Mouse (Mus musculus): ENCODE data around the gene Amfr. TPM values are rescaled to one million over a fixed set of nuclear protein-coding genes. Genes with fewer than 3 reads are reported as not detected.

Gene Amfr
- total RNA-seq, 2 experiments from 2014 or later, result 106 to 122 TPM

DNA sequence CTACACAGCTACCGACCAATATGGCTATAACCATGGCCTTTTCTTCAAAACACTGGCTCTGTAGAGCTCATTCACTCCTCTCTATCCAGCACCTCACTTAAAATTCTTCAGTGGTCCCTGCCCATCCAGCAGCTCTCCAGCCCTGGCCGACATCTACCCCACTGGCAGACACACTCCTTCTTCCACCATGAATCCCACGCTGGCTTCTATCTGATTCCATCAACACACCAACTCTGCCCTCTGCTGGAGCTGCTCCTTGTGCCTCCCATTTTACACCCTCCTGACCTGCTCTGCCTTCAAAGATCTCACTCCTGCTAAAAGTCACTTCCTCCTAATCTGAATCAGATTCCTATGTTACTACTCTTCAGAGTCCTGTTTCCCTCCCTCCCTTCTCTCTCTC lies 28.8 kb downstream of the Amfr start:
- no peak for DNase-seq (ENCODE audit: low spot score)

DNA sequence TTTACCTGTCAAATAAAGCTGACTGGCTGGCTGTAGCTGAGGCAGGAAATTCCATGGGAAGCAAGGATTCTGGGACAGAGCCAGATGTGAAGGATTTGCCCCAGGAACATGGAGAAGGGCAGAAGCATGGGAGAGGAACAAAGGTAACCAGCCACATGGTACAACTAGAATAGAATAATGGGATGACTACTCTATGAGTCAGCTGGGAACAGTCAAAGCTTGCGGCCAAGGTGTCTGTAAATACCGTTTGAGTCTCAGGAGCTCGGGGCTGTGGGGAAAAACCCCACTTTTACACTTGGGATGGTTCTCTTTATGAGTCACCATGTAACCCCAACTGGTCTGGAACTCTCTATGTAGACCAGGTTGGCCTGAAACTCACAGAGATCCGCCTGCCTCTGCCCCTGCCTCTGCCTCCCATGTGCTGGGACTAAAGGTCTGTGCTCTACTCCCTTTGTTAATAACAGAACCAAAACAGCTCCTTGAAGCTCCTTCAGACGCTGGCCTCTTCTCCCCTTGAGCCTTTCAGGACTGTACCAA lies 30.9 kb downstream of the Amfr start:
- DNase-seq (ENCODE audit: low spot score), result no peak

DNA sequence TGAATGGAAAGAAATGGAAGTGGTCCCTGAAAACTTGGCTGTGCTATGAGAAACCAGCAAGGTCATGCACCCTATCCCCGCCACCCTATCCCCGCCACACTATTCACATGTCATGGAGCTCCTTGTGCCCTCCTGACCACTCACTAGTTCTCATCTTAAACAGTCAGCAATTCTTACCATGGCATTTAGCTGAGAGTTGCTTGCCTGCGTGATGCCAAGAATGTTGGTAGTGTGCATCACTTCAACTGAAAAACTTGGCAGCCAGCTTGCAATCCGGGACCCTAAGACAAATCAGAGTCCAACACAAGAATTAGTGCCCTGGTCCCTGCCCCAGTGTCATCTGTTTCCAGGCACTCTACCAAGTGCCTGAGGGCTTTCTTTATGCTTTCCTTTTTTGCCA lies 32.5 kb downstream of the Amfr start:
- no peak for DNase-seq (ENCODE audit: low spot score)

DNA sequence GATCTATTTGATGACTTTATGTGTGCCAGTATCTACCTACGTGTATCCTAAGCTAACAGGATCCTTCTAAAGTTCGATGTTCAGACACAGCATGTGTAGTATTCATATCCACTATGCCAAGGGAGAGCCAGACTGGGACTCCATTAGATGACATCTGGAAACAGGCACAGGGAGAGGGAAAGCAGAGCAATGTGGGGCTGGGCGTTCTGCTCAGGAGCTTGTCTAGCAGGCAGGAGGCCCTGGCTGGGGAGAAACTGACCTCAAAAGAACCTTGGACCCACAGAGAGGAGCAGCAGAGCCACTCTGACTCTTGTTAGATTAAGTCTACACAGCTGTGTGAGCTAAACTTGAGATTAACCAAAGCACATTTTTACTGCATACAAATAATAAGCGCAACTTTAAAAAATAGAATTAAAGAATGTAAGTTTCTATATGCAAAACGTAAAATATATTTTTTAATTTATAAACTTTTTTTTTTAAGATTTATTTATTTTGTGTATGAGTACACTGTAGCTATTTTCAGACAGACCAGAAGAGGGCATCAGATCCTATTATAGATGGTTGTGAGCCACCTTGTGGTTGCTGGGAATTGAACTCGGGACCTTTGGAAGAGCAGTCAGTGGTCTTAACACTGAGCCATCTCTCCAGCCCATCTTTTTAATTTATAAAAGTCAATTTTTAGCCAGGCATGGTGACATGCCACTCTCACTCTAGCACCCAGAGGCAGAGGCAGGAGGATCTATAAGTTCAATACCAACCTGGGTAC lies 36.0 kb downstream of the Amfr start:
- no peak for DNase-seq (ENCODE audit: low spot score)

DNA sequence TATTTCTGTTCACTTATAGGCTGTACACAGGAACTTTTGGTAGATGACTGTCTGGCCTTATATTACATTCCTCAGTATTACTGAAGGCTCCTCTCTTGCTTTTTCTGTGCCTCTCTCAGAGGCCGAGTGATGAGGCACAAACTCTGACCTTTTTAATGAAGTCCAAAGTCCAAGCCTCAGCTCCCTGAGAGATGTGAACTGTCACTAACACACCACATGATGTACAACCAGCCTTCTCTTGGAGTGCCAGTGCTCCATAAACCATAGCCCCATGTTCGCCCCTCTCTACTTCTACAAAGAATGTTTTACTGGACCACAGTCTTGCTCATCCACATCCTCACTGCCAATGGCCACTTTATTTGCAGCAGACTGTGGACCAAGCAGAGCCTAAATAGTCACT lies 37.3 kb downstream of the Amfr start:
- no peak for DNase-seq (ENCODE audit: low spot score)

DNA sequence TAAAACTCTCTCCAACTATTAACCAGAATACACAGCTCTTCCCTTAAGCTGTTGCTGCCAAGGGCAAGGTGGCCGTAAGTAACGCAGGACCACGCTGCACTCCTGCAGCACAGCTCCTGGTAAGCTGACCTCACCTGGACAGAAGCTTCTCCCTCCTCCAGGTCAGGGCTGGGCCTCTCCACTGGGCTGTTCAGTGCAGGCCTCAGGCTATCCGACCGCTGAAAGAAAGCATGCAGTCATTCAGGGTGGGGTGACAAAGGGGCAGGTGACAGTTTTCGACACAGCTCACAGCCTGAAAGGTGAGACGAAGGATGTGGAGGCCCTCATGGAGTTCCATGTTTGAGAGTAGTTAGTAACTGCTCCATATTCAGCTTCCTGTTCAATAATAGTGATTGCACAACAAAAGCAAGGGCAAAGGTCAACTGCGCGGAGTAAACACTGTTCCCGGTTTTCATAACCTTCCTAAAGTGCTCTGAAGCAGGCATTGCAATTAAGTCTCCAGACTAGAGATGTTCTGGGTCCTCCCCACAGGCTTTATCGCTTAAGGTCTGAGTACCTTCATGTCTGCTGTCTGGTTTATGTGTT lies 37.9 kb downstream of the Amfr start:
- no peak for DNase-seq (ENCODE audit: low spot score)

DNA sequence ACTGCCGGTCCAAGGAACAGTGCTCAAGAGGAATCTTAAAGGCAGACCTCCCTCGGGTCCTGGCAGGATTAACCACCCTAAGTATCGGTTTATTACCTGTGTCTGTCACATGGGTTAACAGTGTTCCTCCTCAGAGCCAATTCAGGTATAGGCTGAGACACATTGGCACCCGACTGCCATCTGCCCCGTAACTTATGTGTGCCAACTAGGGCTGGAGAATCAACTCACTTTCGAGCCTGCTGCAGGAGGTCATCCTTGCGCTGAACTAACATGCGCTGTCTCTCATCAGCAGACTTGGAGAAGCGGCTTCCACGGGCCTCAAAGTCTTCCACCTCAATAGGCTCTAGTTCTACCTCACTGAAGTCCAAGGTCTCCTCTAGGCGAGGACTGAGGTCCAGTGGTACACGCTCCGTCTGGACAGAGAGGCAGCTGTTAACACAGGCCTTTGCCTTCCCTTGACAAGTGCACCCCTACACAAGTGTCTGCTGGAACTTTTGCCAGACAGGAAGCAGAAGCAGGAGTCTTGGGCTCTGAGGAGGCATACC lies 38.7 kb downstream of the Amfr start:
- DNase-seq (ENCODE audit: low spot score), result no peak

DNA sequence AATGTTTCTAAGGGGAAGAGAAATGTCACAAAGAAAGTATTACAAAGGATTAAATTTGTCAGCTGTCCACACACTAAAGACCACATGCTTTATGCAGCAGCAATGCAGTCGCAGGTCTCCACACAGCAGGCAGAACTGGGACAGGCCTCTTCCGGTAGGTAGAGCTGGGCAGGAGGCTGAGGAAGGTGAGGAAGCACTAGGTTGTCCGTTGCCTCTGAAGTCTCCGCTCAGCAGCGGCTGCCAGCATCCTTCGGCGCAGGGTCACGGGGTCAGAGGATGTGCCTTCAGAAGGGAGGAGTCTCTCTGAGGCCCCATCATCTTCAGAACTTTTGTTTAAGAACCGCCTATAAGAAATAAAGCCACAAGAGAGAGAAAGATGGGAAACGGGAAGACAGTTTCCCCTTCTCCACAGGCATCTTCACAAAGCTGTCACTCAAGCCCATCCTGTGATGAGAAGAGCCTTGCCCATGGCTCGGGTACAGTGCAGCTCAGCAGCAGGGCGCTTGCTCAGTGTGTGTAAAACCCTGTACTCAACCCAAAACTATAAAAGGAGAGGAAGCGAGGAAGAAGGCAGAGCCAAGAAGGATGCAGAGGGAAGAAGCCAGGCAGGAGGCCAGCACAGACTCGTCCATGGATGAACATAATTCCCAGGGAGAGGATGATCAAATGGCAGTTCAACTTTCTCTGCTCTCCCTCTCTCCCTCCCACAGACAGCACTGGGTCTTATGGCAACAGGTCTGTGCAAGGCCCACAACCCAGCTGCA lies 39.5 kb downstream of the Amfr start:
- DNase-seq (ENCODE audit: low spot score), result no peak

DNA sequence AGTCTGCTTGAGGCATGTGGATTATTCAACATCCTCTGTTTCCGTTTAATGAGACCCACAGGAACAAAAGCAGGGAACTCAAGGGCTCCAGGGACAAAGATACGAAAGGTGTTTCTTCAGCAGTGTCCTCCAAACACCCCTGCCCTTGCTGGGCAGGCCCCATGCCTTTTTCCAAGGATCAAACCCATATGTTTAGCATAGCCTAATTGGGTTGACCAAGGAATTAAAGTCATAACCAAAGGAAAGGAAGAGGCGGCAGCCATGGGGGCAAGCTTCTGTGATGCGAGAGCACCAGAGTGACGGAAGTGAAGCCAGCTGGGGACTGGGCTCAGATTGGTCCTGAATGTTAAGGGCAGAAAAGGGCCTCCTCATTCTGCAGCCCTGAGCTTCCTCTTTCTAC lies 40.4 kb downstream of the Amfr start:
- DNase-seq (ENCODE audit: low spot score), result no peak

DNA sequence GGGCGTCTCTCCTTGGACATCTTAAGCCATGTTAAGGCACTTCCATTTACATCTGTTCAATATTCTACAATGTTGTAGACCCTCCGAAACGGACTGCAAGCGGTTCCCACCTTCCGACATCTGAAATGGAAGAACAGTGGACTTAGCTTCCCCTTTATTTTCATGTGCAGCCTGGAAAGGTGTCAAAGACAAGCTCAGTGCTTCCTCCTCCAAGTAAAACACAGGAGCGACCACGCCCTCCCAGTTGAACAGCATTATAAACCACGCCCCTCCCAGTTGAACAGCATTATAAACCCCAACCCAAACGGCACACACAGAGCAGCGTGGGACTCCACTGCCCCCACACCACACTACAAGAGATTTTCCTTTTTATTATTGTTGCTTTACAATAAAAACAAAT lies 41.2 kb downstream of the Amfr start:
- no peak for DNase-seq (ENCODE audit: low spot score)

DNA sequence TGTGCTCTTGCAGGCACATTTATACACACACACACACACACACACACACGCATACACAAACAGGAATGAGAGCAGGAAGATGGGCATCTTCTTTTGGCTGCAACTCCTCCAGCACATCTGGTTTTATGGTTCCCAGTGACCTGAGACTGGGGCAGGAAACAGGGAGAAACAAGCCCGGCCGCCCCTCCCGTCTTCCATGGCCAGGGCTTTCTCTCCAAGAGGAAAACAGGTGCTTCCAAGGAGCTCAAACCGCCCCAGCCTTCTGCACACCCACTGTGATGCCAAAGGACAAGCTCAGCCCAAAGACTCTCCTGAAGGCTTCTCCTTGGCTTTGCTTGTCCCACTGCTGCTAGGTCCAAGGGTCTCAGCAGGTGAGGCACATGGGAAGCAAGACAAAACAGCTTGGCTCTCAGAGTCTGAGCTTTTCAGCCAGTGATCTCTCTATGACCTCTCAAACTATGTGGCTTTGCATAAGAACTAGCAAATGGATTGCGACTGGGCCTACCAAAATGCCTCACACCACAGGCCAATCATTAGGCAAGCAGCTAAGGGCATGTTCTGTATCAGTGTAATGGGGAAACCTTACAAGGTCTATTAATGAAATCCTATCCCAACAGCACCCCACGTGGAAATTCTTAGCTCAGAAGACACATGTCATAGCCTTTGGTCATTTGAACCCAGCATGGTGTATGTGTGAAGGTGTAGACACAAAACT lies 42.9 kb downstream of the Amfr start:
- no peak for DNase-seq (ENCODE audit: low spot score)

DNA sequence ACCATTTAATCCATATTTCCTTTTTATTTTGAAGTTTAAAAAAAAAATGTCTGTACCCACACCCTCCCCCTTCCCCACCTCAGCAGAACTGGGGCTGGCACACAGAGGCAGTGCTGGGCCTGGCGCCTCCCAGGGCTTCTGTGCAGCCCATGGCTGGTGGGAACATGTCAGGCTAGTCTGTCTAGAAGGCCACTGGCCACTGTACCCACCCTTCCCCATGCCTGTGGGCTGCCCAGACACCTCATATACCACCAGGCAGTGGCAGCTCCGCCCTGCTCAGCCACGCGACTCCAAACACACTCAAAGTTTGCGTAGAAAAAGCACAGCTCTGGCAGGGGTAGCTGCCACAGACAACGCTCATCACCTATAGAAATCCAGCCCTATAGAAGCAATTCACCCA lies 44.3 kb downstream of the Amfr start:
- DNase-seq (ENCODE audit: low spot score), result no peak

DNA sequence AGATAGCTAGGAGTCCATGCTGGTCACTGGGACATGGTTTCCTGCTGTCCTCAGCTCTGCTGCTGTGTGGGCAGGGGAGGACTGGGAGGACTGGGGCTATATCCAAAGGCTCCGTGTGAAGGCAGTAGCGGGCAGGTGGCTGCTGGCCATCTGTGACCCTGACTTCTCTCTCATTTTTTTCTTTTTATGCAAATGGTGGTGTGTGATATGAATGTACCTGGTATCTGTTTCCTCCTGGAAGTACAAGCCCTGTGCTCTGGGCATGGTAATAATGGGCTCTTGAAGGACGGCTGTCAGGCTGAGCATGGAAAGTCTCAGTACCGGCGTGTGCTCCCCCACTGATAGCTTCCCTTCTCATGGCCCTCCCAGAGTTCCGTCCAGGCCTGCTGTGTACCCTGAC lies 51.7 kb downstream of the Amfr start:
- DNase-seq (ENCODE audit: low spot score), result no peak

DNA sequence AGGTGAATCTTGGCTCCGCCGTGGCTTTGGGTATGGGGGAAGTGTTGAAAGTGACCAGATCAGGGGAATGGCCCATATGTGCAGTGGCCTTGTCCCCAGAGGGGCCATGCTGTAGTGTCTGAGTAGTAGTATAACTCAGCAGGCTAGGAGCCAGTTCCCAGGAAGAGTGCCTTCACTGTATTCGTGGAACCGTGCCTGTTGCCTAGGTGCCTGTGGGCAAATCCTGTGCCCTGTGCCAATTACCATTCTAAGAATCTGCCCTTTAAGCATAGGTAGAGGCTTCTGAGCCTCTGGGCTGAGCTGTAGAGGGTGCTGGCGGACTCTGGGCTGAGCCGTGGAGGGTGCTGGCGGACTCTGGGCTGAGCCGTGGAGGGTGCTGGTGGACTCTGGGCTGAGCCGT lies 54.2 kb downstream of the Amfr start:
- no peak for DNase-seq (ENCODE audit: low spot score)

DNA sequence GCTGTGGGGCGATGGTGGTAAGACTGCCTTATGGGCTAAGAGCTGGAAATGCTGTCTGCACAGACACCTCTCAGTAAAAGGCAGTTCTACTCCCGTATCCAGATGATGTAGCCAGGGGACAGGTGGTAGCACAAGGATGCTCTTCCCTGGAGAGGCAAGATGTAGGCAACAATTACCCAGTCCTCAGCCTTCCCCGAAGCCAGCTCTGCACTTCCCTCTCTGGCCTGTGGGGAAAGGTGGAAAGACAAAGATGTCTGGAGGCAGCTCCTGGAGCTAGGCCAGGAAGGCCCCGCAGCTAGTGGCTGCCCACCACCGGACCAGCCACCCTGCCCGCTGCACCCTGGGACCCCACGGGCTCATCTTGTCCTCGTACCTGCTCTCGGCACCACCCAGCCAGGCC lies 60.1 kb downstream of the Amfr start:
- no peak for DNase-seq (ENCODE audit: low spot score)

DNA sequence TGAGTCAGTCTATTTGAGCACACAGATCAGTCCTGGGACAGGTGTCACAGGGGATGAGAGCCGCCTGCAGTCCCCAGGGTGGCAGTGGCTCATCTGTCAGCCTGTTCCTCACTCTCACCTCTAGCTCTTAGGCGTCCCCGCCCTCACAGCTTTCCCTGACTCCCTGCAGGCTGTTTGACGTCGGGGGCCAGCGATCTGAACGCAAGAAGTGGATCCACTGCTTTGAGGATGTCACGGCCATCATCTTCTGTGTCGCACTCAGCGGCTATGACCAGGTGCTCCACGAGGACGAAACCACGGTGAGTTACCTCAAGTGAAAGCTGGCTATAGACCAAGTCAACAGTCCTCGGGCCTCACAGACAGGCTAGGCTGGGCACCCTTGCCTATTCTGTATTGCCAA lies 62.5 kb downstream of the Amfr start:
- DNase-seq (ENCODE audit: low spot score), result no peak

DNA sequence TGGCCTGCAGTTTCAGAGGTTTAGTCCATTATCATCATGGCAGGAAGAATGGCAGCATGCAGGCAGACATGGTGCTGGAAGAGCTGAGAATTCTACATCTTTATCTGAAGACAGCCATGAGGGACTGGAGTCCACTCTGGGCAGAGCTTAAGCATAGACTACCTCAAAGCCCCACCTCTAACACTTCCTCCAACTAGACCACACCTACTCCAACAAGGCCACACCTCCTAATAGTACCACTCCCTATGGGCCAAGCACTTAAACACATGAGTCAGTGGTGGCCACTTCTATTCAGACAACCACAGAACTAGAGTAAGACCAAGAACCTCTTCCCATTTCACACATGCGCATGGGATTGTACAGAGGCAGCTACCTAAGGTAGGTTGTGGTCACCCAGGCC lies 66.2 kb downstream of the Amfr start:
- no peak for DNase-seq (ENCODE audit: low spot score)

DNA sequence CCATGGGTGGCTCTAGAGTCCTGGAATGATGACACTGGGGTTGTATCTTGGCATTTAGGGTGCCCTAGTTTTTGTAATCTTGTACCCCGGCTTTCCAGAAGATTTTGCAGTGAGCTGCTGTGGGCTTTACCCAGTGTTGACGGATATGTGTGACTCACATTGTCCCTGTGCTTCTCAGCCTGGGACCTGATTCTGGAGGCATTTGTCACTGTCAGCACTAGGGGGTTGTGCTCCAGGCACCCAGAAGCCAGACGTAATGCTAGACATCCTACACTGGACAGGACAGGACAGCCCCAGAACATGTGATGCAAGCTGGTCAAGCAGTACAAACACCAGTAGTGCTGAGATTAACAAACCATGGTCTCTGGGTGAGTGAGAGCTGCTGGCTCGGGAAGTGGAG lies 66.9 kb downstream of the Amfr start:
- no peak for DNase-seq (ENCODE audit: low spot score)

DNA sequence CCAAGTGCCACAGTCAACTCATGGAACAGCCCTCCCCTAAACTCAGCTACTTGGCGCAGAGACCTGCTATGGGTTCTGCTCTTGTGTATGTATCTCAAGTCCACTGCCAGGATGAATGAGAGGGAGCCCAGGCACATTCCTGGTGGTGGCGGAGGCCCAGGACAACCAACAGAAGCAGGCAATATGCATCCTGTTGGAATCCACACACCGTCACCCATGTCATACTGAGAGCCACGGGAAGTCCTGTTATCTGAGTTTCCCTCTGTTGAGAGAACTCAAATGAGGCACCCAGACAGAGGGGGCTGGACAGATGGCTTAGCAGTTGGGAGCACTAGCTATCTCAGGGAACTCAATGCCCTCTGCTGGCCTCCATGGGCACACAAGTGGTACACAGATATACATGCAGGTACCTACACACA lies 71.0 kb downstream of the Amfr start:
- no peak for DNase-seq (ENCODE audit: low spot score)

DNA sequence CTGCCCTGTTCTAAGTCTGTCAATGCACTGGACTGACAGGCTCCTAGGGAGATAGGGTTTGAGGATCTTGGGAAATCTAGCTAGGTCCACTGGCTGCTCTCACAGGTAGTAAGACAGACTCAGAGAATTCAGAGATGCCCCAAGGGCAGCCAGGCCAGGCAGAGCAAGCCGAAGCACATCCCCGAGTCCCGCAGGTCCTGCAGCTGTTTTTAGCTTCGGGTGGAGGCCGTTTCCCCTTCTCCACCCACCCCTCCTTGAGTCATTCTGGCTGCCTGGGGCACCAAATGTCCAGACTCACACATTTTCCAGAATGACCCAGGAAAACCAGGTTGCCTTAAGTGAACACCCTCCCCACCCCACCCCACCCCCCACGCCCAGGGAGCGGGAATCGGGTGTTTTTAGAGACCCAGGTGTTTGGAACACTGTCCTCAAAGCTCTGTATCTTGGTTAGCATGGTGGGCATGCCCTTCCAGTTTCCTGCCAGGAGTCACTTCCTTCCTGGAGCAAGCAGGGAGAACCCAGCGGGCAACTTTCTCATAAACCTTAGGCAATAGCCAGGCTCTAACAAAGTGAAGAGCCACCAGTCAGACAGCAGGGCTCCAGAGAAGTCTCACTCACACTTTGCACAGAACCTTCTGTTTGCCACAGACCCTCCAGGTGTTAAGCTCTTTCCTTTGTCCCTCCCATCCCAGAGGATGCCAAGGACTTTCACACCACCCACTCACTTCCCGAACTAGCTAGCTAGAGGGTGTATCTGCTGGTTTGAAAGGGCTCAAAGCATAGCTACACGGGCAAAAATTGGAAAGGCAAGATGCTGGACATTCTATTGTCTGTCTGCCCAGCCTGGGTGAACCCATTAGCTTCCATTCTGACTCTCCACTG lies 71.9 kb downstream of the Amfr start:
- DNase-seq (ENCODE audit: low spot score), result no peak

DNA sequence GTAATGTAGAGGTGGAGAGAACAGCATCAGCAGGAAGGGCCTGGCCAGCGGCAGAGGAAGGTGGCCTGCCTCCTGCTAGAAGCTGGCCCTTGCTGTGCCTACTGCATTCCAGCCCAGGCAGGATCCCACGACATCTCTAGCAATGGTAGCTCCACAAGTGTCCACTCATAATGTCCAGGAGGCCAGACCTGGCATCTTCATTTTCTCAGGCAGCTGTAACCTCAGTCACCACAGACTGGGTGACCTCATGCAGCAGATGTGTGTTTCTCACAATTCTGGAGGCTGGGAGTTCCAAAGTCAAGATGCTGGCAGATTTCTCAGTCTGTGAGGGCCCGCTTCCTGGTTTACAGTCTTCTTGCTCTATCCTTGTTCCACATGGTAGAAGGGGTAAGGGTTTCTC lies 74.4 kb downstream of the Amfr start:
- no peak for DNase-seq (ENCODE audit: low spot score)

Measured in gastrocnemius, adult 18-20 months (tissue).